Mouse (Mus musculus) ovary, postnatal 14 days (tissue): ENCODE measurements around the gene Ccdc69.
A peak's percentile ranks its signal among the peaks of the same experiment; 100 is the strongest.

Experiments used
- DNase-seq: peaks from one replicate; pipeline ENCODE4 v3.0.0; 2022; ENCODE audit warnings: low spot score

Gene Ccdc69

DNA sequence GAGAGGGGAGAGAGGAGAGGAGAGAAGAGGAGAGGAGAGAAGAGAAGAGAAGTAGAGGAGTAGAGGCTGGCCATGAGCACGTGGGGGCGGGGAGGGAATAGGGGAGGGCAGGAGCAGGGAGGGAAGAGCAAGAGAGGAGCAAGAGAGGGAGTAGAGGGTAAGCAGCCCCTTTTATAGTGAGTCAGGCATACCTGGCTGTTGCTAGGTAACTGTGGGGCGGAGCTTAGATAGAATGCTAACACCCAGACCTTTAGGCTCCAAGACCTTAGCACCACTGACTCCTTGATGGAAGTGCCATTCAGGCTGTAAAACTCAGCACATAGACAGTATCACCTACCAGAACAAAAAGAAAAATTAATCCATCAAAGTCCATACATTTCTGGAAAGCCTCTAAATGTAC is 41.3 kb downstream of the Ccdc69 start:
- no peak for DNase-seq

DNA sequence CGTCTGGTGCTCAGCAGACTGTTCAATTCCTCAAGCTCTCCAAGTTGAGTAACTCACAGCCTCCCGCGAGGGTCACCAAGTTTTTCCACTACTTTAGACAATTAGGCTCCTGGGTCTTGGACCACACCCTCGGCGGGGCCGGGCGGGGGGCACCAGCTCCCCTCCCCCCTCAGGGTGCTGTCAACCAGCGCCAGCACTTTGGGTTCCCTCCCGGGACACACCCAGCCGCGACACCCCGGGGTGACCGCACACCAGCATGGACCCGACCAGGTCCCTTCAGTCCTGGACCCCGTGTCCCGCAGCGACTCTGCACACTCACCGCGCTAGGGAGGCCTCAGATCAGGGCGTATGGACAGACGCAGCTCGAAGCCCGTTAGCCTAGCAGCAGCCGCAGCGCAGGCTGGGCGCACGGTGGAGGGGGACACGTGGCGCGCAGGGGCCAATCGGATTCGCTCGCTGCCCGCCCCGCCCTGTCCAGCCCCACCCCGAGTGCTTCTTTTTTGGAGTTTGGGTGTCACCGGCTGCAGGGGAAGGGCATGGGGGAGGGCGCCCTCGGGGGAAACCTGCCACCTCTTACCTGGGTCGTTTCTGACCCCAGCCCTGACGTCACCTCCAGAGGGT is 44.8 kb downstream of the Ccdc69 start, which contains the start of gene Anxa6:
Anxa6 (minus strand) TSS at position 406 of the 621 bp plus-strand sequence.
- peak; percentile 66 for DNase-seq

DNA sequence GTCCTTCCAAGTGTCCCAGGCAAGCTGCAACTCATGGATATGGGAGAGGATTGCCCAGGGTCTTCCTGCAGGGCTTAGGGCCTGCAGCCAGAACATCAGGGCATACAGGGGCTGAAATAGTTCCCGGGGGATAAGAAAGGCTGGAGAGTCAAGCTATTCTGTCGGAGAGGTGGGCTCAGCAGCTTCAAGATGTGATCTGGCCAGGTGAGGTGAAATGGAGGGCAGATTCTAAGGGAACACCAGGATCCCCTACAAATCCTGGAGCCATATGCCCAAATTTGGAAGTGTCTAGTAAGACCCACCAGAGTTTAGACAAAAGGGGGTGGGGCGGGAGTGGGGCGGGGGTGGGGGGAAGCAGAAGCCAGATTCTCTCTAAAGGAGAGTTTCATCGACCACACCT is 45.6 kb downstream of the Ccdc69 start:
- DNase-seq = no peak

DNA sequence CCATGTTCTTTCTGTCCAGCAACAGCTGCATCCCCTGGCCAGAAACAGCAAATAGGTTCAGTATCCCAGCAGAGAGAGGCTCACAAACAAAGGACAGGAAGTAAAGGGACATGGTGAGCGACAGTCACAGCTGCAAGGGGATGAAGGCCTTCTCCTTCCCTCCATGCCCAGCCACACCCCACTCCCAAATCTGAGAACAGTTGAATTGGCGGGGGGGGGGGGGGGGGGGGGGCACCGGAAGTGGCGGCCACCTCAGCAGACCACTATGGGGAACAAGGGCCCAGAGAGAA is 46.0 kb downstream of the Ccdc69 start:
- DNase-seq = no peak

DNA sequence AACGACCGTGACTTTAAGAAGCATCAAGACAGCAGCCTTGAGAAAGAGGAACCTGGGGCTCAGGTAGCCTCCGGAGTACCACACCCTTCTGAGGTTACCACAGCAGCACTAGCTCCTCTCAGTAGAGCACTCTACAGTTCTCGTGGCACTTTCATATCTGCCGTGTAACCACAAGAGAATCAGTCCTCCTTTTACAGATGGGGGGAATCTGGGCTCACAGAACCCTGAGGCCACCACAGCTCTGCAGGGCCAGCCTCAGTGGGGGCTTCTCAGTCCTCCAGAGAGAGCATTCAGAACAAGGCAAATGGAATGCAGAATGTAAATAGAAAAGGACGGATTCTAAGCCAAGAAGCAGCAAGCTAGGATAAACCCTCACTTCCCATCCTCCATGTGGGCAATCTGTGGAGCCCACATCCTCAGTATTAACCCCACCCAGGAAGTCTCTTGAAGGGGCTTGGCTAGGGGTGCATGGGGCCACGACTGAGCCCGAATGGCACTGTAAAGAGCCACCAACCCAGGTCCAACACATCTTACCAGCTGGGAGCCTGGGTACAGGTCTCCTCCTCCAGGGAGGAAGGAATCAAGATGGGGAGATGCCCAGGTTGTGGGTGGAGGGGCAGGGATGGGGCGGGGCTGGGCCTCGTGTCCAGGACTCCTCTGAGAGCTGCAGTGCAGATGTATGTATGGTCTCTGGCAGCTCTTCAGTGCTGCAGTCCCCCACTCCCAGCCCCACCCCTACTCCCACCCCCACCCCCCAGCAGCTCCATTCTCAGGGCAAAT is 46.5 kb downstream of the Ccdc69 start:
- no peak for DNase-seq

DNA sequence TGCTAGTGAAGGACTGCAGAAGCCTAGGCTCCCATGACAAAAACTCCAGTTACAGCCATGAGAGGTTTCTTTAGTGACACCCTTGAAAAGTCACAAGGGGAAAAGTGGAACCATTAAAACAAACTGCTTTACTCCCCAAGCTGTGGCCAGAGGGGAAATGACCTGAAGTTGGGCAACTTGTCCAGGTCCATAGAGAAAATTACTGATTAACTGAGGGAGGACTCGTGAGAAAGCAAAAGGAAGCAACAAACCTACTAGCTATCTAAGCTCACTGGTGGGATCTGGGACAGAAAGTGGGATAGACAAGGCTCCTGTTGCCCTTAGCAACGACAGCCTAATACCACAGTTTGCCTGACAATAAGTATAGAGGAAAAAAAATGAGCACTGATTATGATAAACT is 49.4 kb downstream of the Ccdc69 start:
- no peak for DNase-seq

DNA sequence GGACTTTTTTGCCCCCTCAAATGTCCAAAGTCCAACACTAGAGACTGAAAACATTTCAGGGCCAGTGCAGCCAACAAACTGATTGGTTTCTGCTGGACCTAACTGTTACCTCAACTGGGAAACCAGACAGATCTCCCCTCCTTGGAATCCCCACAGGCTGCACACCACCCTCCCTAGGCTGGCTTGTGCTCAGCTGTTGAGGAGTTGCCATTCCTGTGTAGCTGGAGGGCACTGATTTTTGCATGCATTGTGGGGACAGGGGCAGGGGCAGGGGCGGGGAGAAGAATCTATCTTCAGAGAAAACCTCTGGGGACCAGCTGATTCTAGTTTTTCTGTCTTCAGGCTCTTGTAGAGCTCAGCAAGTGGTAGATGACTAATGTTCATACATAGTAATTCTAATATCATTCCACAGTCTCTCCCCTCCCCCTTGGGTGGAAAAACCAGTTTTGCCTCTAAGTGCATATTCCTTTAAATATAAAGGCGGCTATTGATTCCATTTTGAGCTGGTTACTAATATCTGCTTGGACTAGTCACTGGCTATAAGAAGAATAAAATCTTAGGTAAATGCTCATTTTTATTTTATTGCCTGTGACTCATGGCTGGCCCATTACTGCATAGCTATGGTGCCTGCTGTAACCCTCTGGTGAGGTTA is 50.6 kb downstream of the Ccdc69 start:
- DNase-seq = no peak

DNA sequence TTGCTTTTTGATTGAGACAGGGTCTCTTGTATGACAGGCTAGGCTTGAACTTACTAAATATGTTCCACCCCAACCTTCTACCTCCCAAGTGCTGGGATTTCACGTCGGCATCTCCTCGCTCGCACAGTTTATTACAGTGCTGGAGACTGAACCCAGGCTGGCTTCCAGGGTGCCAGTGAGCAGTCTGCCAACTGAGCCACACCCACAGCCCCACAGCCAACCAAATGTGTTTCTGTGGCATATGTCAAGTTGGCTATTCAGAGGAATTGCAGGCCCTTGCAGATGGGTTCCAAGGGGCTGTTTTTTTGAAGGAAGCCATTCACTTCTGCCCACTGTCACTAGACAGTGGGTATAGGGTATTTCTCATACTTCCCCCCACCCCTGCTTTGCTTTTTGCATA is 52.0 kb downstream of the Ccdc69 start:
- no peak for DNase-seq

DNA sequence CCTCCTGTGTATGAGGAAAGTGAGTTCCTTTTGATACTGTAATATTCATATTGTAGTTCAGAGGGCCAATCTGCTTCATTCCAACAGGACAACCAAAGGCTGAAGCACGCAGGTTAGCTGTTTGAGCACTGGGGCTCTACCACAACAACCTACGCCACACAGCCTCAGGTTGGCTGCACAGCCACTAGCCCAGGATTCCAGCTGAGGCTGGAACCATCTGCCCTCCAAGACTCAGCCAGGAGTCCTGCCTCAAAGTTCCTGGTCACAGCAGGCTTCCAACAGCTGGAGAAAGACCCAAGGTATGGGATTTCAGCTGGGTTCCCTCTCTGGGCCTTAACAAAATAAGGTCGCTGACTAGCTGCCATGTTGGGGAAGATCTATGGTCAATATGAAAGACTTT is 54.3 kb downstream of the Ccdc69 start:
- DNase-seq = no peak

DNA sequence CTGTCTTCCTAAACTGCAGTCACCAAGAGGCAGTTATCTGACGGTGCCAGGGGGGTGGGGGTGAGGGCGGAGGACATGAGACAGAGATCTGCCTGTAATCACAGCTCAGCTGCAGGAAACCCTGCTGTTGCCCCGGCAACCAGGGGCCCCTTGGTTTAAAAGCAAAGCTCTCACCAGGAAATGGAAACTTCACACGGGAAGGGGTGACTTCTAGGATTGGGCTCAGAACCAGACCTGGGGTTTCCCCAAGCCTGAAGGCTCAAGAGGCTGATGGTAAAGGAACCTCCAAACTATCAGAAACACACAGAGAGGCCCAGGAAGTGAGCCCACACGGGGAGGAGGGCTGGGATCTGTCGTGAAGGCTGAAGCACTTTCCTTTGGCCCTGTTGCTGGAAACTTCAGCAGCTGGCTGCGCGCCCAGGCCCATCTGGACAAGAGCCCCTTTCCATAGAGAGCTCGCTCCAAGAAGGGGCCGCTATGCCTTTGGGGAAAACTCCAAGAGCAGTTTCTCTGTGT is 54.8 kb downstream of the Ccdc69 start:
- peak; percentile 88 for DNase-seq

DNA sequence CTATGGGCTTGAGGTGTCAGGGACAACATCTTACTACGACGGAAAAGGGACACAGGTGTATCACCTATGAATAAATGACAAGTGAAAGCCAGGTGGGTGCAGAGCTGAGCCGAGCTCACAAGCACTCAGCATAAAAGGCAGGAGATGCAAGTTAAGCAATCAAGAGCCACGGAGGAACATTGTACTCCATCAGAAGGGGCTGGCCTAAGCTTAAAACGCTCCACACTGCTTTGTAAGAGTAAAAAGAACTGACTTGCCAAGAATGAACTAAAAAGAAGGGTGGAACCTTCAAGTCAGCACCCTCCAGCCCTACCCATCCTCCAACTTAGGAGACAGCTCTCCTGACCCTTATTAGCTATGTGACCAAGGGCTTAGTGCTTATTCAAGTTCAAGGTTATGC is 55.4 kb downstream of the Ccdc69 start:
- DNase-seq = no peak

DNA sequence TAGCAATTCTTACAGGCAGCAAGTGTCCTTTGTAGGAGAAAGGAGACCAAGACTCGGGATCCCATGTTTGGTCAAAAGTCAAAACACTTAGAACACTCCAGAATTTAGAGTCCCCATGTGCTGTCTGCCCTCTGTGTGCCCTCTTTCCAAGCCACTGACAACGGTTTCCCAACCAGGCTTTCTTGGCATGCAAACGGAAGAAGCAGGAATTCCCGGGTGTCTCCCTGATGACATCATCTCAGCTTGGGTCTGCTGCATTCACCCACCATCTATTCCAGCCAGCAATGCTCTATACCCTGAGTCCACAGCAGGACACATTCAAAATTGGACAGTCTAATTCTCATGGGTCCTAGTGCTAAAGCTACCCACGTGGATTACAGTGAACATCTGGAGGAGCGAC is 56.1 kb downstream of the Ccdc69 start:
- DNase-seq = no peak

DNA sequence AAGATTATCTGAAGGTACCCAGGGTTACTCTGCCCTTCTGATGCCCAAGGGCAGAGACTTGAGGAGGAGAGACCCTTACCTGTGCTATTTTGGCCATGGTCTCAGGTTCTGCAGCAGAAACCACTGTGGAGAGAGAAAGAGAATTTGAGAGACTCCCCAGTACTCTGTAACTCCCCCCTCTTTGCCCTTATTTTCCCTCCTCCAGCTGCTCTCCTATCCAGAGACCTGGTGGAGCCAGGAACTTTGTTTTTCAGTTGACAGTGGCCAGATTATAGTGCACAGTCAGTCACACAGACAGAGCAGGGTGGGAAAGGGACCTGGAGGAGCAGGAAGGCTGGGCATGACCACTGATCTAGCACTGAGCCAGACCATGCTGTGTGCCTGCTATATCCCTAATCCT is 56.5 kb downstream of the Ccdc69 start:
- DNase-seq = no peak

DNA sequence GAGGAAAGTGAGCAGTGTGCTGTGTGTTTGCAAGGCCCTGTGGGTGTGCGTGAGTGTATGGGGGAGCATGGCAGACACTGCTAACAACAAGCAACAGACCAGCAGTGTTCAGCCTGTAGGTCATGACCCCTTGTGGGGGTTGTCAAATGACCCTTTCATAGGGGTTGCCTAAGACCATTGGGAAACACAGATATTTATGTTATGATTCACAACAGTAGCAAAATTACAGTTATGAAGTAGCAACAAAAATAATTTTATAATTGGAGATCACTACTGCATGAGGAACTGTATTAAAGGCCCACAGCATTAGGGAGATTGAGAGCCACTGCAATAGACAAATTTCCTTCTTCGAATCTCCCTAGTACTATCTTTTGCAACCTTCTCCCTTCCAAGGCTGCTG is 58.2 kb downstream of the Ccdc69 start:
- DNase-seq = no peak

DNA sequence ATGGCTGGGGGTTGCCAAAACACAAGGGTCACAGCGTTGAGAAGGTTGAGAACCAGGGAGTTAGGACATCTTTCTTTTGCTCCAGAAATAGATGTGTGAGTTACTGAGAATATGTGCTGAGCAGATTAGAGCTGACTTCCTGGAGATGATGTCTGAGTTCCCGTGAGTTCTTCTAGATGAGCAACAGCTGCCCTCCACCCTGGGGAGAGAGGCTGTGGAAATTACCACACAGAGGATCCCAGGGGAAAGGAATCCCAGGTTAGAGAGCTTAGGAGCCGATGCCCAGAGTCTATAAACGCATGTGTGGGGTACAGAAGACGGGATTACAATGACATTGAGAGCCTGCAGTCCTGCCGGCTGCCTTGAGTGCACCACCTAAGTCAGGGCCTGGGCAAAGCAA is 59.9 kb downstream of the Ccdc69 start:
- no peak for DNase-seq

DNA sequence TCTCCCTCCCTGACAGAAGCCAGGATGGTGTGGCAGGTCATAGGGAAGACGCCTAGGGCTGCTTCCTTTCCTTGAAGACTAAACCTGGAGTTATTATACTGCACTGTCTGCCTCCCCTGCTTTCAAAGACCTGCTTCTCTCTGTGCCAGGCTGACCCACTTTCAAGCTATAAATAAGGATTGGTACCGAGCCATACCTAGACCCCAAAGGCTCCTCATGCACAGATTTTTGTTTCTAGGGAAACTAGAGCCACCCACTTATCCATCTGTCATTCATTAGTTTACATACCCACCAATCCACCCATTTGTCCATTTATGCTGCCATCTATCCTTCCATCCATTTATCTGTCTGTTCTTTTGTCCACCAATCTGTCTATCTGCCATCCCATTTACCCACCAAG is 60.7 kb downstream of the Ccdc69 start:
- no peak for DNase-seq

DNA sequence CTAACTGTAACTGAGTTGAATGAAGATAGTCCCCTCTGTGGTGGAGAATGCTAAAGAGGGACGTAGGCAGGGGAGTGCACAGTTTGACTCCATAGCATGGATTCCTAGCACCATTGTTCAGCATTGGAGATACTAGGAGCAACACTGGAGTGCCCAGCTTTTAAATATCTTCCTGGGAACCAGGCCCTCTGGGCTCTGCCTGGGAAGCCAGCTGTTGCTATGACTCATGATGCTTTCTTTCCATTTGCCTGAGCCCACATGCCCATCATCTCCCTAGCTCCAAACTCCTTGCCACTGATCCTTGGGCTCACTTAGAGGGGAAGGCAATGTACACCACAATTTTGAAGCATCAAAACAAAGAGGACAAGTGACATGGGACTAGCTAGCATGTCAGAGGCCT is 61.2 kb downstream of the Ccdc69 start:
- no peak for DNase-seq

DNA sequence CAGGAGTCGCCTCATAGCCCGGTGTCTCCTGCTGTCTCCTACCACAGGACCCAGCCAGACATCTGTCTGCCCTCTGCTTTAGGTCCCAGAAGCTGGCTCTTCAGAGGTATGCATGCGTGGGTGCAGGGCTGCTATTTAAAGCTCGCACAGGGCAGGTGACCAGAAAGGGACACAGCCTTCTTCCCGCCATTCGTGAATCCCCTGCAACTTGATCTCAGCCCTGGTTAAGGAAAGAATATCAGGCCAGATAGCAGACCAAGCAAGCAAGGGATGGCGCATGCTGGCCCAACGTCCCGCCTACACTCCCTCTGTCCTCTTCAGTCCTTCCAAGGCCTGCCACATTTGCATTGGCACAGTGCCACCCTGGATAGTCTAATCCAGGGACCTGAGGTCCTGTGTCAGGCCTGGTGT is 62.1 kb downstream of the Ccdc69 start:
- no peak for DNase-seq

DNA sequence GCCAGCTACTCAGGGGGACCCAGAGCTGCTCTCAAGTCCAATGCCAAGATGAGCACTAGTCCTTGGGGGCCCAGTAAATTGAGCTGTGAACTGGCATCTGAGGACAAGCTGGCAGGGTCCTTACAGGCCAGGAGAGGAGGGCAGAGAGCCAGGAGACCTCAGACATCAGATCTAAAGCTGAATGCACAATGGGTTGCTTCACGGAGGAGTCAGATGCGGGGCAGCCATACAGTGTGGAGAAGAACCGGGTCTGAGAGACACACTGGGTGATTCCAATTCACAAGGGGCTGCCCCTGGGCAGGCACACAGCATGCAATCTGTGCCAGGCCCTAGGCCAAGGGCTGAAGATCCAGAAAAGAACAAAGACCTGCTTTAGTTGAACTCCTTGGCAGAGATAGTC is 62.7 kb downstream of the Ccdc69 start:
- no peak for DNase-seq

DNA sequence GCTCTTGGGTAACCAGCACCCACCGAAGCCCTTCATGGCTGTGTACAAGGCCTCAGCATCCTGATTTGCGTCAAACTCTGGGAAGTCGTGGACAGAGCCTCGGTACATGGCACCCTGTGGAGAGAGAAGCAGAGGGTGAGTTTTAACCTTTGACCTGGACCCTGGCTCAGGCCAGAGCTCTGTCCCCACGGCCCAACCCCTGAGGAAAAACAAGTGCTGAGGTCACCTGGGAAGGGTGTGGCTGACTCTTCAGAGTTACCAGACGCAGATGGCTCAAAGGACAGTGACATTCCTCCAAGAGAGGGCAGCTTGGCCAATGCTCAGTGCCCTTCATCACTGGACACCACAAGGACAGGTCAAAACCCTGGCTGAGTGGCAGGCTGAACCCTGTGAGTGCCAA is 64.1 kb downstream of the Ccdc69 start:
- no peak for DNase-seq

DNA sequence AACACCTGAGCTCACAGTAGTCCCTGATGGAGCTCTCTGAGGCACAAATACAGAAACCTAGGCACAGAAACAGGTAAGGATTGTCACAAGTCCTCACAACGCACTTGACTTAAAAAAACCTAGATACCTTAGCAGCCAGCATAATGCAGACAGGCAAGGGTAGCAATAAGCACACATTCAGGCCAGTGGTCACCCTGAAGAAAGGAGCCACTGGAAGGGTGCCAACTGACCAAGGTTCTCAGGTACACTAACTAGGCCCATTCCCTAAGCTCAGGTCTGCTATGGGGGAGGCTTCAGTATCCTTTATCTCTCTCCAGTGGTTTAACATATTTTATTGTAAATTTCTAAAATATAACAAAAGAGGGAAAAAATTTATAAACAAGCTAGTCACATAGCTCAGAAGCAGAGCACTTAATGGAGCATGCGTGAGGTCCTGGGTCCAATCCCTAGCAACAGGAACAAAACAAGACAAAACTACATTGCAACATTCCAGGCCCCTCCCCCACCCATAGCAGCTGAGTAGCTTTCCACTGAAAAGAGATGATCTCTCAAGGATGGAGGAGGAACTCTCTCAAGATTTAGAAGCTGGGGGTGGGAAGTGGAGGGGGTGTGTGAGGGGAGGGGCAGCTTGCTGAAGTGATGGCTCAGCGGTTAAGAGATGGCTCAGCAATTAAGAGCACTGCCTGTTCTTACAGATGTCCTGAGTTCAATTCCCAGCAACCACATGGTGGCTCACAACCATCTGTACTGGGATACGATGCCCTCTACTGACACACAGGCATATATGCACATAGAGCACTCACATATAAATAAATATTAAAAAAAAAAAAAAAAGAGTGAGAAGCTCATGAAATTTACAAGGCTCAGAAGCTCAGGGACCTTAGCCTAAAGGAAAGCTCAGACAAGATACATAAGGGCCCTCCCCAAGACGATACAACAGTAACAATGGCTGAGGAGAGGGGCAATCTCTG is 65.1 kb downstream of the Ccdc69 start:
- no peak for DNase-seq

DNA sequence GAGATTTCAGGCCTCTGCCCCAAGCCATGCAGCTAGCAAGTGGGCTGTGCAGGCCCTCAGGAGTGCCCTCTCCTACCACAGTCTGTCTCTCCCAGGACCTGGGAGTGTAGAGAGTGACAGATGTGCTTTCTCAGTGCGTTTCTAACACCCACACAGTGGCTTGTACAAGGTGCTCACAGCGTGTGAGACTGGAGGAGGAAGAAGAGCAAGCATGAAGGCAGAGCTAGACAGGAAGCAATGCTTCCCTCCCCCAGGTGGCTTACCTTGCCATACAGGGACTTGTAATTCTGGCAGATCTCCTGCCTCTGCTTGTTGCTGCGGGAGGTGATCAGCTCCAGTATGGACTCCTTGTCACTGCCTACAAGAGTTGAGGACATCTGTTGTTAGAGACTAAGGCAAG is 66.5 kb downstream of the Ccdc69 start:
- no peak for DNase-seq
